Mouse (Mus musculus) heart, embryonic 11.5 days (tissue): Measurements from ENCODE around the gene Anp32a. TPM values are rescaled to one million over a fixed set of nuclear protein-coding genes. Genes with fewer than 3 reads are reported as not detected.

Source experiments
- ATAC-seq: fragments of 200-750 bp; cut with Nextera tagmentation; replicated peaks from 2 replicates; pipeline ENCODE4 v1.8.0; 2017; ENCODE audit warnings: moderate library complexity; ENCODE audit not compliant: insufficient number of reproducible peaks, low FRiP score, low TSS enrichment
- H3K27ac ChIP-seq: fragments of 300-500 bp; sonication (generic); 2 replicates; pipeline ENCODE4 v1.5.1; 2014; ENCODE audit warnings: mild to moderate bottlenecking, low read depth, low read length
- H3K27me3 ChIP-seq: fragments of 300-500 bp; sonication (generic); 2 replicates; pipeline ENCODE4 v1.6.1; 2014; ENCODE audit warnings: mild to moderate bottlenecking, low read length, mixed read lengths; ENCODE audit not compliant: control insufficient read depth, insufficient read depth
- H3K36me3 ChIP-seq: fragments of 300-500 bp; sonication (generic); 2 replicates; pipeline ENCODE4 v1.6.1; 2014; ENCODE audit warnings: mild to moderate bottlenecking, low read length, moderate library complexity, mixed read lengths; ENCODE audit not compliant: control insufficient read depth, insufficient read depth
- H3K4me1 ChIP-seq: fragments of 300-500 bp; sonication (generic); 2 replicates; pipeline ENCODE4 v1.6.1; 2014; ENCODE audit warnings: low read length; ENCODE audit not compliant: control insufficient read depth, insufficient read depth
- H3K4me2 ChIP-seq: fragments of 300-500 bp; sonication (generic); 2 replicates; pipeline ENCODE4 v1.6.1; 2014; ENCODE audit warnings: mild to moderate bottlenecking, moderate library complexity
- H3K4me3 ChIP-seq: fragments of 300-500 bp; sonication (generic); 2 replicates; pipeline ENCODE4 v1.5.1; 2014; ENCODE audit warnings: low read depth, low read length
- H3K9ac ChIP-seq: fragments of 300-500 bp; sonication (generic); 2 replicates; pipeline ENCODE4 v1.6.1; 2014; ENCODE audit warnings: mild to moderate bottlenecking, low read depth, low read length, moderate library complexity
- H3K9me3 ChIP-seq: fragments of 300-500 bp; sonication (generic); replicated peaks from 2 replicates; pipeline ENCODE4 v1.6.1; 2016; ENCODE audit warnings: low read length; ENCODE audit not compliant: control insufficient read depth
- WGBS: fragments of 180-500 bp; shearing (Covaris S2); extraction: QIAGEN DNeasy Blood & Tissue Kit; methylation state at CpG from one replicate; pipeline ENCODE4 v1.1.7; 2014; ENCODE audit not compliant: insufficient replicate concordance; 5-methylcytosine and 5-hydroxymethylcytosine counted together
- polyA plus RNA-seq: library from polyadenylated mRNA; unstranded; fragments of >200 nt; fragmentation: Nextera tagmentation; extraction: Ambion mirVana; gene quantifications from 2 replicates; pipeline ENCODE4 v1.2.1, GENCODE M21; 2014

Gene Anp32a
- polyA plus RNA-seq, 1 experiment from 2014 or later: 120 TPM

DNA sequence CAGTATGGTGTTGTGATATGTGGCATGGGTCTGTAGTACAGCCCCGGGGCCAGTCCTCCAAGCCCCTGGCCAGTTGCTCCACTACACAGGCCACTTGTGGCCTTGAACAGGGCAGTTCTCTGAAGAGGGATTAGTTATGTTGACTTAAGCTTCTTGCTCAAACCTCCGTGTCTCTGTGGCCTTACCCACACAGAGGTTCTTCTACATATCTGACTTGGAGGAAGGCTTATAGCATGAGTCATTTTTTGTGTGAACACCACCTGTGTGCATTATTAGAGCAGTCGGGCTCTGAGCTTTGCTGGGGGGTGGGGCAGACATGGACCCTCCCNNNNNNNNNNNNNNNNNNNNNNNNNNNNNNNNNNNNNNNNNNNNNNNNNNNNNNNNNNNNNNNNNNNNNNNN lies 33.2 kb downstream of the Anp32a start:
- Histone ChIP-seq H3K9me3 (no peaks in the 10 kb centered on the region), H3K36me3 (peaks cover 26% of the 10 kb centered on the region), H3K4me1 (peaks cover 32% of the 10 kb centered on the region), H3K4me2 (no peak overlapping the region), H3K9ac (no peak overlapping the region), H3K4me3 (no peak overlapping the region), H3K27ac (no peak overlapping the region), H3K27me3 (no peaks in the 10 kb centered on the region)
- ATAC-seq: no peak; the same call in 1 of the 2 replicates
- WGBS: 78% methylated on average over 3 of the region's 3 CpGs

DNA sequence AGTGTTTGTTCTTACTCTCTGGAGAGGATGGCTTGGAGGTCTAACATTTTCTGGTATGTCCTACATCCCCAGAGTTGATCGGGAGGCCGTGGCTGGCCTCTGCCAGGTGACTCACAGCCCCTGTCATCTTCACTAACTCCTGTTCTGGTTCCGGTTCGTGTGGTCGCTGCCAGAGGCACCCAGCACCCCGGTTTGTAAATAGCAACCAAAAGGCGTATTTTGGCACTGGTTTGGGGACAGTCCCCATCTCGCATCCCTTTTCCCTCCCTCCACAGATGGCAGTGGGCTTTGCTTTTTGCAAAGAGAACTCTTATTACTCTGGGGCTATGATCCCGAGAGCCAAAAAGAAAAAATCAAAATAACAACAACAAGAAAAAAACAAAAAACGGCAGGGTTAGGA lies 36.8 kb downstream of the Anp32a start:
- WGBS: 93% methylated on average over 10 of the region's 10 CpGs
- Histone ChIP-seq H3K9ac (no peak overlapping the region), H3K4me3 (no peak overlapping the region), H3K9me3 (no peaks in the 10 kb centered on the region), H3K27me3 (no peaks in the 10 kb centered on the region), H3K36me3 (peaks cover 32% of the 10 kb centered on the region), H3K27ac (no peak overlapping the region), H3K4me1 (peaks cover 24% of the 10 kb centered on the region), H3K4me2 (no peak overlapping the region)
- ATAC-seq: no peak

GRCm38 (mm10) chr9:62380351-62380750 lies 39.3 kb downstream of the Anp32a start:
- ATAC-seq: no peak
- Histone ChIP-seq H3K4me1 (peaks cover 14% of the 10 kb centered on the region), H3K27ac (no peak overlapping the region), H3K27me3 (no peaks in the 10 kb centered on the region), H3K4me2 (no peak overlapping the region), H3K4me3 (no peak overlapping the region), H3K36me3 (peaks cover 20% of the 10 kb centered on the region), H3K9ac (no peak overlapping the region), H3K9me3 (no peaks in the 10 kb centered on the region)
- 64% methylated on average over 5 of the region's 5 CpGs for WGBS

- Histone ChIP-seq H3K9ac (no peak overlapping the region), H3K27me3 (no peaks in the 10 kb centered on the region), H3K9me3 (no peaks in the 10 kb centered on the region), H3K4me1 (peaks cover 14% of the 10 kb centered on the region), H3K27ac (peak overlapping the region; percentile 36; the same call in 1 of the 2 replicates), H3K4me2 (no peak overlapping the region), H3K4me3 (no peak overlapping the region), H3K36me3 (peaks cover 16% of the 10 kb centered on the region)
- WGBS: 35% methylated on average over 8 of the region's 8 CpGs
- ATAC-seq: 0 out of 2 replicates have a peak, but pooled peaks have one; percentile 27
Measured at GRCm38 (mm10) chr9:62381402-62381913, 40.4 kb downstream of the Anp32a start.

- no peaks in the 10 kb centered on the region for H3K9me3 ChIP-seq
- no peak overlapping the region for H3K4me2 ChIP-seq
- H3K27ac ChIP-seq: no peak overlapping the region
- H3K27me3 ChIP-seq: no peaks in the 10 kb centered on the region
- H3K4me3 ChIP-seq: no peak overlapping the region
- H3K36me3 ChIP-seq: peaks cover 9% of the 10 kb centered on the region
- ATAC-seq: no peak
- H3K4me1 ChIP-seq: peaks cover 14% of the 10 kb centered on the region
- H3K9ac ChIP-seq: no peak overlapping the region
- WGBS: 77% methylated on average over 10 of the region's 10 CpGs
Measured at GRCm38 (mm10) chr9:62382519-62383084, 41.5 kb downstream of the Anp32a start.

DNA sequence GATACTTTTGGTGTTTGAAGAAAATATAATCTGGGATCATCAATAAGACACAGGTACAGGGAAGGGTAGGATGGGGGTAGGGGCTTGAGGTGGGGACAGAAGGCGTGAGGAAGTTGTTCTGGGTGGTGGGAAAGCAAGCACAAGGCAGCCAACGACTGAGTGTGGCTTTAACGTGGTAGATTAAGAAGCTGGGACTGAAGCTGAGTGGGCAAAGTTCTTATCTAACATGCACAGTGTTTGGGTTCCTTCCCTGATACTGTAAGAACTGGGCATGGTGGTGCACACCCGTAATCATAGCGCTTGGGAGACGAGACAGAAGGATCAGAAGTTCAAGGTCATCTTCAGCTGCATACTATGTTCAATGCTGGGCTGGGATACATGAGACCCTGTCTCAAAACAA lies 44.0 kb downstream of the Anp32a start:
- Histone ChIP-seq H3K4me1 (peaks cover 14% of the 10 kb centered on the region), H3K36me3 (peaks cover 2% of the 10 kb centered on the region), H3K9me3 (no peaks in the 10 kb centered on the region), H3K27me3 (no peaks in the 10 kb centered on the region), H3K4me3 (no peak overlapping the region), H3K4me2 (no peak overlapping the region), H3K9ac (no peak overlapping the region), H3K27ac (no peak overlapping the region)
- WGBS: 74% methylated on average over 6 of the region's 6 CpGs
- no peak for ATAC-seq

DNA sequence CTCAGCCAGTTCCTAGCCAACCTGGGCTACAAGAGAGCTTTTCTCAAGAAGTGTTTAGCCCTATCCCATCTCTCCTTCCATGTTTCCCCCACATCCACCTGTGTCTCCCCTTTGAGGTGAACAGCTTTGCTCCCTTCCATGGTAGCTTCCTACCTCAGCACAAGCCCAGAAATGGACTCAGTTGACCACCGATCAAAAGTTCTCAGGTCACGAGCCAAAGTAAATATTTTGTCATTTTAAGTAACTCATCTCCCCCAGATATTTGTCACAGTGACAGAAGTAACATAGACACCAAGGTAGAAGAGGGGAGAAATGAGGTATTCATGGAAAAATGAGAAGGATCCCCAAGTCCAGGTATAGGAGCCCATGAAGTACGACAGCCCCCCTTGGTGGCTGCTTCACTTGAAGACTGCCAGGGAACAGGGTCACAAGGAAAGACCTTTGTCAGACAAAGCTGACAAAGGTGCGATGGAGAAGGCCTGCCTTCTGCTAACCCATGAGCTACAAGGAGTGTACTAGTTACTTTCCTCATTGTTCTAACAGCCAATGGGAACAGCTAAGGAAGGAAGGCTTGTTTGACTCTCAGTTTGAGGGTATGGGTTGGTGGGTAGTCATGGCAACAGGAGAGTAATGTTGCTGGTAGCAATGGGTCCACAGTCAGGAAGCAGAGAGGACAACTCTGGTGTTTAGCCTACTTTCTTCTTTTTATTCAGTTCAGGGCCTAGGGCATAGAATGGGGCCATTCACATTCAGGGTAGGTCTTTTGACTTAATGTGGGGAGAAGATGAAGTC lies 44.8 kb downstream of the Anp32a start:
- H3K4me2 ChIP-seq: no peak overlapping the region
- H3K9me3 ChIP-seq: no peaks in the 10 kb centered on the region
- no peak overlapping the region for H3K9ac ChIP-seq
- no peaks in the 10 kb centered on the region for H3K27me3 ChIP-seq
- ATAC-seq: no peak
- no peaks in the 10 kb centered on the region for H3K36me3 ChIP-seq
- no peak overlapping the region for H3K27ac ChIP-seq
- H3K4me3 ChIP-seq: no peak overlapping the region
- 78% methylated on average over 4 of the region's 4 CpGs for WGBS
- H3K4me1 ChIP-seq: peaks cover 11% of the 10 kb centered on the region

GRCm38 (mm10) chr9:62389735-62390134 lies 48.6 kb downstream of the Anp32a start:
- WGBS: 71% methylated on average over 9 of the region's 9 CpGs
- no peaks in the 10 kb centered on the region for H3K4me1 ChIP-seq
- H3K9ac ChIP-seq: no peak overlapping the region
- ATAC-seq: no peak
- no peaks in the 10 kb centered on the region for H3K27me3 ChIP-seq
- H3K4me3 ChIP-seq: no peak overlapping the region
- no peaks in the 10 kb centered on the region for H3K9me3 ChIP-seq
- H3K4me2 ChIP-seq: no peak overlapping the region
- no peak overlapping the region for H3K27ac ChIP-seq
- H3K36me3 ChIP-seq: no peaks in the 10 kb centered on the region
